In the genomic region with DNA sequence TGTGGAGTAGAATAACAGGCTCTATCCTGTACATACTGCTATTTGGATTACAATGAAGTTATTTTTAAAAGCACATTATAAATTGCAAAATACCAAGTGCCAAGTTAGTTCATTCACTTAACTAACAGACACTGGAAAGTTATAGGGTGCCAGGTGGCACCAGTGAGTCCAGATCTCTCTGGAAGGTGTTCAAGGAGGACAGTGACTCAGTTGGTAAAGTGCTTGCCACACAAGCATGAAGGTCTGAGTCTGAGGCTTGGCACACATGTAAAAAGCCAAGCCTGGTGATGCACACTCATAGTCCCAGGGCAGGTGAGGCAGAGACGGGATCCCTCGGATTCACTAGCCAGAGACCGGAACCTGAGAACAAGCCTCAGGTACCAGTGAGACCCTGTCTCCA, we compare ENCODE assay signal across 27 mouse cellular contexts.
A peak's percentile ranks its signal among the peaks of the same experiment; 100 is the strongest.
DNase-seq lines count a peak whose midpoint lies in the region; ATAC-seq and TF ChIP-seq lines count a peak whose summit lies in the region.
"Had no signal": no experiment of that assay in that cellular context is flagged by ENCODE, and none has a peak within 500 bp of the region (broad histone marks: within the 10 kb centered on the region; RNA-seq: fewer than 3 reads in every experiment).

No protein-coding gene starts in this region.

- no peak for TF ChIP-seq CTCF in gastrocnemius, adult 2 months (IDR thresholded peaks at IDR 0.05)
- no peak for TF ChIP-seq CTCF in lung, postnatal 0 days (IDR thresholded peaks at IDR 0.05)

- H3K9ac ChIP-seq in lung, postnatal 0 days (replicated peaks; ENCODE audit: low read depth): no peak overlapping the region
- H3K9ac ChIP-seq in hindbrain, embryonic 12.5 days: no peak overlapping the region
- H3K9ac ChIP-seq: embryonic facial prominence, embryonic 13.5 days; forebrain, embryonic 13.5 days; hindbrain, embryonic 13.5 days; intestine, embryonic 15.5 days had no signal

- H3K36me3 ChIP-seq in lung, postnatal 0 days (ENCODE audit: insufficient read depth, low read length): no peaks in the 10 kb centered on the region
- H3K36me3 ChIP-seq in hindbrain, embryonic 12.5 days: no peaks in the 10 kb centered on the region
- H3K36me3 ChIP-seq: embryonic facial prominence, embryonic 10.5 days; embryonic facial prominence, embryonic 13.5 days; forebrain, embryonic 10.5 days; hindbrain, embryonic 13.5 days; intestine, embryonic 15.5 days had no signal

- ATAC-seq in lung, postnatal 0 days: no peak
- no peak for ATAC-seq in hindbrain, embryonic 12.5 days (ENCODE audit: low FRiP score)
- ATAC-seq: activated CD4-positive, CD25-positive, alpha-beta regulatory T cell, adult 4 months; CD4-positive, CD25-positive, alpha-beta regulatory T cell, adult 4 months; forebrain, embryonic 13.5 days; forebrain, embryonic 16.5 days; hindbrain, embryonic 16.5 days; intestine, embryonic 15.5 days had no signal

- no peaks in the 10 kb centered on the region for H3K27me3 ChIP-seq in lung, postnatal 0 days (replicated peaks; ENCODE audit: insufficient read depth, low read length)
- H3K27me3 ChIP-seq in hindbrain, embryonic 12.5 days: no peaks in the 10 kb centered on the region
- H3K27me3 ChIP-seq: embryonic facial prominence, embryonic 13.5 days; forebrain, embryonic 13.5 days; hindbrain, embryonic 13.5 days; intestine, embryonic 15.5 days had no signal

- H3K4me2 ChIP-seq in lung, postnatal 0 days (replicated peaks; ENCODE audit: low read depth, low read length): no peak overlapping the region
- no peak overlapping the region for H3K4me2 ChIP-seq in hindbrain, embryonic 12.5 days (replicated peaks)
- H3K4me2 ChIP-seq: embryonic facial prominence, embryonic 13.5 days; forebrain, embryonic 13.5 days; heart, embryonic 11.5 days; hindbrain, embryonic 13.5 days; intestine, embryonic 15.5 days had no signal

- 0 out of 2 replicates have a peak, but pooled peaks cover 4% of the 10 kb centered on the region for H3K4me1 ChIP-seq in lung, postnatal 0 days (ENCODE audit: insufficient read depth, low read depth, low read length)
- no peaks in the 10 kb centered on the region for H3K4me1 ChIP-seq in hindbrain, embryonic 12.5 days
- H3K4me1 ChIP-seq: forebrain, embryonic 10.5 days; forebrain, embryonic 13.5 days; hindbrain, embryonic 13.5 days; intestine, embryonic 15.5 days had no signal

- 99% methylated on average over 3 of the region's 3 CpGs for WGBS in lung, postnatal 0 days
- WGBS in hindbrain, embryonic 12.5 days: 92% methylated on average over 3 of the region's 3 CpGs

- DNase-seq in gastrocnemius, adult 2 months: peak; percentile 8
- no peak for DNase-seq in gastrocnemius, postnatal 25 days
- DNase-seq in testis, postnatal 10 days (ENCODE audit: low spot score): peak; percentile 5
- DNase-seq in testis, postnatal 14 days (ENCODE audit: low spot score): no peak
- DNase-seq in adipocyte (ENCODE audit: low spot score): peak; percentile 41
- peak; percentile 56 for DNase-seq in gonadal fat pad, adult 2 months (ENCODE audit: low read depth)
- DNase-seq in lung, postnatal 0 days (ENCODE audit: low spot score): no peak
- DNase-seq: adrenal gland, postnatal 25 days; cerebellum, adult 11-12 months; cerebellum, adult 8-10 months; cerebellum, postnatal 10 days; cerebellum, postnatal 36 days; embryo, embryonic 11 days; heart, adult 2 months had no signal

- intact Hi-C loops in gastrocnemius, adult 2 months (cut with DNase I): no loop called here

- no peaks in the 10 kb centered on the region for H3K9me3 ChIP-seq in lung, postnatal 0 days (ENCODE audit: low read length)
- no peaks in the 10 kb centered on the region for H3K9me3 ChIP-seq in hindbrain, embryonic 12.5 days (replicated peaks)
- H3K9me3 ChIP-seq: embryonic facial prominence, embryonic 10.5 days; embryonic facial prominence, embryonic 13.5 days; forebrain, embryonic 10.5 days; forebrain, embryonic 13.5 days; hindbrain, embryonic 13.5 days; intestine, embryonic 15.5 days had no signal

- no peak for TF ChIP-seq EP300 in lung, postnatal 0 days (IDR thresholded peaks at IDR 0.05)

- H3K27ac ChIP-seq in gastrocnemius, adult 2 months: no peak overlapping the region
- no peak overlapping the region for H3K27ac ChIP-seq in lung, postnatal 0 days (ENCODE audit: low read length)
- no peak overlapping the region for H3K27ac ChIP-seq in hindbrain, embryonic 12.5 days
- H3K27ac ChIP-seq: embryonic facial prominence, embryonic 10.5 days; embryonic facial prominence, embryonic 13.5 days; forebrain, embryonic 10.5 days; forebrain, embryonic 13.5 days; heart, adult 2 months; hindbrain, embryonic 13.5 days; intestine, embryonic 15.5 days had no signal

- no peak overlapping the region for H3K4me3 ChIP-seq in gastrocnemius, adult 2 months
- no peak overlapping the region for H3K4me3 ChIP-seq in lung, postnatal 0 days (ENCODE audit: low read depth, low read length)
- no peak overlapping the region for H3K4me3 ChIP-seq in hindbrain, embryonic 12.5 days
- H3K4me3 ChIP-seq: embryonic facial prominence, embryonic 10.5 days; embryonic facial prominence, embryonic 13.5 days; erythroblast, embryonic 14.5 days; forebrain, embryonic 10.5 days; forebrain, embryonic 13.5 days; heart, adult 2 months; hindbrain, embryonic 13.5 days; intestine, embryonic 15.5 days had no signal

Comparison
In these comparisons a context has a peak if more than half of its experiments do, and no peak if none do; other contexts are left out.
1. DNase-seq: peak in gastrocnemius, adult 2 months (single experiment), testis, postnatal 10 days (single experiment), adipocyte (single experiment) and gonadal fat pad, adult 2 months (single experiment); none in gastrocnemius, postnatal 25 days (single experiment), testis, postnatal 14 days (single experiment) and lung, postnatal 0 days (single experiment).